In genomic region chr11:35306922-35307321, GRCm38 (mm10) we compare ENCODE assay signal across 25 mouse cellular contexts.
A peak's percentile ranks its signal among the peaks of the same experiment; 100 is the strongest.
DNase-seq lines count a peak whose midpoint lies in the region; ATAC-seq and TF ChIP-seq lines count a peak whose summit lies in the region.
"Had no signal": no experiment of that assay in that cellular context is flagged by ENCODE, and none has a peak within 500 bp of the region (broad histone marks: within the 10 kb centered on the region; RNA-seq: fewer than 3 reads in every experiment).

No protein-coding gene starts in this region.

- intact Hi-C loops in heart, postnatal 25 days (cut with DNase I), result no loop called here

- DNase-seq in forebrain, embryonic 14.5 days (ENCODE audit: low spot score), result peak; percentile 68
- no peak for DNase-seq in kidney, adult 18-20 months
- DNase-seq in embryonic facial prominence, embryonic 14.5 days (ENCODE audit: low spot score), result peak; percentile 68
- peak; percentile 49 for DNase-seq in limb, embryonic 14.5 days (ENCODE audit: low spot score)
- no peak for DNase-seq in heart, postnatal 25 days (ENCODE audit: low spot score)
- DNase-seq: adrenal gland, postnatal 14 days; cerebellum, adult 11-12 months; gastrocnemius, postnatal 10 days; heart, postnatal 36 days; kidney, adult 9 months; liver, embryonic 13.5 days; lung, adult 18-20 months; lung, postnatal 10 days; midbrain, embryonic 14.5 days; thymus, adult 2 months; thymus, postnatal 36 days had no signal

- H3K9me3 ChIP-seq in forebrain, embryonic 14.5 days (replicated peaks; ENCODE audit: control insufficient read depth, low read length), result no peaks in the 10 kb centered on the region
- H3K9me3 ChIP-seq in forebrain, embryonic 12.5 days, result no peaks in the 10 kb centered on the region
- H3K9me3 ChIP-seq in kidney, embryonic 16.5 days (ENCODE audit: low read length), result no peaks in the 10 kb centered on the region
- H3K9me3 ChIP-seq in embryonic facial prominence, embryonic 14.5 days (ENCODE audit: control insufficient read depth, low read length), result no peaks in the 10 kb centered on the region
- no peaks in the 10 kb centered on the region for H3K9me3 ChIP-seq in limb, embryonic 14.5 days (ENCODE audit: control insufficient read depth, low read length)
- H3K9me3 ChIP-seq: hindbrain, embryonic 12.5 days; intestine, embryonic 15.5 days; limb, embryonic 15.5 days; liver, embryonic 13.5 days had no signal

- no peaks in the 10 kb centered on the region for H3K36me3 ChIP-seq in forebrain, embryonic 14.5 days (ENCODE audit: control insufficient read depth, insufficient read depth, low read length)
- H3K36me3 ChIP-seq in forebrain, embryonic 12.5 days (replicated peaks), result no peaks in the 10 kb centered on the region
- H3K36me3 ChIP-seq in kidney, embryonic 16.5 days (ENCODE audit: insufficient read depth, low read length), result no peaks in the 10 kb centered on the region
- H3K36me3 ChIP-seq in embryonic facial prominence, embryonic 14.5 days (ENCODE audit: control insufficient read depth, insufficient read depth, low read length), result no peaks in the 10 kb centered on the region
- no peaks in the 10 kb centered on the region; the same call in 1 of the 2 replicates for H3K36me3 ChIP-seq in limb, embryonic 14.5 days (ENCODE audit: control insufficient read depth, insufficient read depth, low read length)
- H3K36me3 ChIP-seq: hindbrain, embryonic 12.5 days; intestine, embryonic 15.5 days; limb, embryonic 15.5 days; liver, embryonic 13.5 days had no signal

- TF ChIP-seq POLR2A in limb, embryonic 14.5 days (IDR thresholded peaks at IDR 0.05; ENCODE audit: borderline replicate concordance, extremely low read depth, insufficient read depth, insufficient read length), result no peak

- no peaks in the 10 kb centered on the region for H3K27me3 ChIP-seq in forebrain, embryonic 14.5 days (replicated peaks; ENCODE audit: control insufficient read depth, insufficient read depth, low read length)
- H3K27me3 ChIP-seq in forebrain, embryonic 12.5 days, result peaks cover 9% of the 10 kb centered on the region; the same call in 1 of the 2 replicates
- H3K27me3 ChIP-seq in kidney, embryonic 16.5 days (ENCODE audit: insufficient read depth, low read length), result no peaks in the 10 kb centered on the region
- H3K27me3 ChIP-seq in embryonic facial prominence, embryonic 14.5 days (replicated peaks; ENCODE audit: control insufficient read depth, insufficient read depth, low read length), result no peaks in the 10 kb centered on the region
- no peaks in the 10 kb centered on the region for H3K27me3 ChIP-seq in limb, embryonic 14.5 days (ENCODE audit: control insufficient read depth, insufficient read depth, low read length)
- H3K27me3 ChIP-seq: hindbrain, embryonic 12.5 days; intestine, embryonic 15.5 days; limb, embryonic 15.5 days; liver, embryonic 13.5 days; Patski had no signal

- no peak overlapping the region for H3K9ac ChIP-seq in forebrain, embryonic 14.5 days (ENCODE audit: low read length)
- no peak overlapping the region for H3K9ac ChIP-seq in forebrain, embryonic 12.5 days
- no peak overlapping the region for H3K9ac ChIP-seq in kidney, embryonic 16.5 days (replicated peaks; ENCODE audit: low read length)
- no peak overlapping the region for H3K9ac ChIP-seq in embryonic facial prominence, embryonic 14.5 days (ENCODE audit: low read depth, low read length)
- no peak overlapping the region for H3K9ac ChIP-seq in limb, embryonic 14.5 days (ENCODE audit: low read depth, low read length, severe bottlenecking)
- H3K9ac ChIP-seq: hindbrain, embryonic 12.5 days; intestine, embryonic 15.5 days; limb, embryonic 15.5 days; liver, embryonic 13.5 days had no signal

- no peak overlapping the region for H3K4me3 ChIP-seq in forebrain, embryonic 14.5 days (ENCODE audit: low read depth, low read length)
- H3K4me3 ChIP-seq in forebrain, embryonic 12.5 days (replicated peaks), result no peak overlapping the region
- no peak overlapping the region for H3K4me3 ChIP-seq in kidney, embryonic 16.5 days (ENCODE audit: low read length)
- H3K4me3 ChIP-seq in embryonic facial prominence, embryonic 14.5 days (ENCODE audit: low read depth, low read length), result no peak overlapping the region
- no peak overlapping the region for H3K4me3 ChIP-seq in limb, embryonic 14.5 days (replicated peaks; ENCODE audit: low read length)
- H3K4me3 ChIP-seq: hindbrain, embryonic 12.5 days; intestine, embryonic 15.5 days; left cerebral cortex, adult 2 months; limb, embryonic 15.5 days; liver, embryonic 13.5 days had no signal

- ATAC-seq in forebrain, embryonic 14.5 days, result peak; percentile 65
- no peak for ATAC-seq in forebrain, embryonic 12.5 days (ENCODE audit: low FRiP score)
- peak; percentile 16; the same call in 1 of the 2 replicates for ATAC-seq in kidney, embryonic 16.5 days (ENCODE audit: low FRiP score, low TSS enrichment)
- no peak for ATAC-seq in embryonic facial prominence, embryonic 14.5 days (ENCODE audit: low read depth)
- ATAC-seq in limb, embryonic 14.5 days (ENCODE audit: low FRiP score, low read depth), result no peak
- ATAC-seq: hindbrain, postnatal 0 days; intestine, embryonic 15.5 days; Patski had no signal

- no peak overlapping the region for H3K4me2 ChIP-seq in forebrain, embryonic 14.5 days (ENCODE audit: low read length)
- no peak overlapping the region for H3K4me2 ChIP-seq in forebrain, embryonic 12.5 days
- H3K4me2 ChIP-seq in kidney, embryonic 16.5 days (replicated peaks; ENCODE audit: low read depth, low read length), result no peak overlapping the region
- H3K4me2 ChIP-seq in embryonic facial prominence, embryonic 14.5 days (ENCODE audit: low read depth, low read length), result no peak overlapping the region
- H3K4me2 ChIP-seq in limb, embryonic 14.5 days (replicated peaks; ENCODE audit: low read depth, low read length, severe bottlenecking), result no peak overlapping the region
- H3K4me2 ChIP-seq: hindbrain, embryonic 12.5 days; intestine, embryonic 15.5 days; limb, embryonic 15.5 days; liver, embryonic 13.5 days had no signal

- no peak overlapping the region for H3K27ac ChIP-seq in forebrain, embryonic 14.5 days (ENCODE audit: low read depth, low read length)
- H3K27ac ChIP-seq in forebrain, embryonic 12.5 days, result no peak overlapping the region
- H3K27ac ChIP-seq in kidney, embryonic 16.5 days (ENCODE audit: low read length), result no peak overlapping the region
- H3K27ac ChIP-seq in embryonic facial prominence, embryonic 14.5 days (replicated peaks; ENCODE audit: low read depth, low read length), result no peak overlapping the region
- no peak overlapping the region for H3K27ac ChIP-seq in limb, embryonic 14.5 days (replicated peaks; ENCODE audit: low read depth, low read length)
- H3K27ac ChIP-seq: hindbrain, embryonic 12.5 days; hindbrain, postnatal 0 days; intestine, embryonic 15.5 days; left cerebral cortex, adult 2 months; limb, embryonic 15.5 days; liver, embryonic 13.5 days; macrophage had no signal

- peaks cover 12% of the 10 kb centered on the region for H3K4me1 ChIP-seq in forebrain, embryonic 14.5 days (ENCODE audit: control insufficient read depth, insufficient read depth, low read length)
- peaks cover 10% of the 10 kb centered on the region; the same call in 1 of the 2 replicates for H3K4me1 ChIP-seq in forebrain, embryonic 12.5 days
- H3K4me1 ChIP-seq in kidney, embryonic 16.5 days (ENCODE audit: insufficient read depth, low read length), result peaks cover 31% of the 10 kb centered on the region
- H3K4me1 ChIP-seq in embryonic facial prominence, embryonic 14.5 days (ENCODE audit: control insufficient read depth, insufficient read depth, low read length), result peaks cover 14% of the 10 kb centered on the region; the same call in 1 of the 2 replicates
- peaks cover 11% of the 10 kb centered on the region for H3K4me1 ChIP-seq in limb, embryonic 14.5 days (ENCODE audit: control insufficient read depth, insufficient read depth, low read length)
- H3K4me1 ChIP-seq: intestine, embryonic 15.5 days; liver, embryonic 13.5 days had no signal

- 34% methylated on average over 5 of the region's 5 CpGs for WGBS in forebrain, embryonic 14.5 days
- 59% methylated on average over 5 of the region's 5 CpGs for WGBS in forebrain, embryonic 12.5 days
- WGBS in kidney, embryonic 16.5 days, result 36% methylated on average over 5 of the region's 5 CpGs
- 60% methylated on average over 5 of the region's 5 CpGs for WGBS in embryonic facial prominence, embryonic 14.5 days
- 61% methylated on average over 5 of the region's 5 CpGs for WGBS in limb, embryonic 14.5 days

Comparison
In these comparisons a context has a peak if more than half of its experiments do, and no peak if none do; other contexts are left out.
1. ATAC-seq: peak in forebrain, embryonic 14.5 days (single experiment) and kidney, embryonic 16.5 days (single experiment); none in forebrain, embryonic 12.5 days (single experiment), embryonic facial prominence, embryonic 14.5 days (single experiment) and limb, embryonic 14.5 days (single experiment).
2. DNase-seq: peak in forebrain, embryonic 14.5 days (single experiment), embryonic facial prominence, embryonic 14.5 days (single experiment) and limb, embryonic 14.5 days (single experiment); none in kidney, adult 18-20 months (single experiment) and heart, postnatal 25 days (single experiment).